Mouse (Mus musculus) fat pad, adult 2 months (tissue): Measurements from ENCODE around the gene H2-Ke6.
"Not testable (repeated sequence)": the region's sequence is repeated elsewhere in the genome, so short reads cannot be mapped to it uniquely, and the experiment has no call there.

ENCODE experiments used
- DNase-seq: peaks from one replicate; pipeline ENCODE4 v3.0.0-alpha.2; 2011; ENCODE audit warnings: low read depth, low spot score; ENCODE audit errors: extremely low read depth

Gene H2-Ke6

DNA sequence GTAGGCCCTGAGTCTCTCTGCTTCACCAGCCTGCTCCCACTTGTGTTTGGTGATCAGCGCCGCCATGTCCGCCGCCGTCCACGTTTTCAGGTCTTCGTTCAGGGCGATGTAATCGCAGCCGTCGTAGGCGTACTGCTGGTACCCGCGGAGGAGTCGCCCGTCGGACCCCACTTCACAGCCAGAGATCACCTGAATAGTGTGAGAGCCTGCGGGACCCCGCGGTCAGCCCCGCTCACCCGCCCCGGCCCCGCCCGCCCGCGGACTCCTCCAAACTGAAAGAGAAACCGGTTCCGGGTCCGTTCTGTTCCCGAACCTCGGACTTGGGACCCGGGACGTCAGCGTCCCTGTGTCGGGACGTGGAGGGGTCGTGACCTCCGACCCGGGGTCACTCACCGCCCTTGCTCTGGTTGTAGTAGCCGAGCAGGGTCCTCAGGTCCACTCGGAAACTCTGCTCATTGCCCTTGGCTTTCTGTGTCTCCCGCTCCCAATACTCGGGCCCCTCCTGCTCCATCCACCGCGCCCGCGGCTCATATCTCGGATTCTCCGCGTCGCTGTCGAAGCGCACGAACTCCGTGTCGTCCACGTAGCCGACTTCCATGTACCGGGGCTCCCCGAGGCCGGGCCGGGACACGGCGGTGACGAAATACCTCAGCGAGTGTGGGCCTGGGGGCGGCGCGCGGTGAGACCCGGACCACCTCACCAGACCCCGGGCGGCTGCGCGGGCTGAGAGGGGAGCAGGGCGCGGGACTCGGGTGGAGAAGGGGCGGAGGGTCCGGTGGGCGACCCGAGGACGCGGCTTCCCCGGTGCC, 28.3 kb downstream of the H2-Ke6 start:
- no peak for DNase-seq

DNA sequence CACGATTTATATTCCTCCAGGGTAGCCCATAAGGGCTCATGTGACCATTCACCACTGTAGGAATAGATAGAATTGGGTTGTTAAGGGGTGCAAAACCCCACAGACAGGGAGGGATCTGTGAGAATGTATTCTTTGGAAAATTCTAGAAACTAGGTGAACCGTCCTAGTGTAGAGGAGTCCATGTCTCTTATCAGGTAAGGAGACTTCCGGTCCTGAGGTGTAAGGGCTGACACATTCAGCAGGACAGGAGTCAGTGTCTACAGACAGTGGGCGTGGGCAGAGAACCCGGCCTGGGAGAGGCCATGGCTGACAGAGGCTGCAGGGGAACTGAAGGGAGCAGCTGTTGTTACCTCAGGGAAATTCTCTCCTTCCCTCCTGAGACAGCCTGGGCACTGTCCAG, 29.2 kb downstream of the H2-Ke6 start:
- not testable (repeated sequence) for DNase-seq

DNA sequence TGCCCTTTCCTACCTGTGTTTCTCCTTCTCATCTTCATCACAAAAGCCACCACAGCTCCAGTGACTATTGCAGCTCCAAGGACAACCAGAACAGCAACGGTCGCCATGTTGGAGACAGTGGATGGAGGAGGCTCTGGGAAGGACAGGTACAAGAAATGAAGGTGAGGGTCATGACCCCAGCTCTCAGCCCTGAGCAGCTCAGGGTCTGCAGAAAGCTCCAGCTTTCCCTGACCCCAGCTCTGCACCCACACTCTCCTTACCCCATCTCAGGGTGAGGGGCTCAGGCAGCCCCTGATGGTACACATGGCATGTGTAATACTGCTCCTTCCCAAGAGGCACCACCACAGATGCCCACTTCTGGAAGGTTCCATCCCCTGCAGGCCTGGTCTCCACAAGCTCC, 30.8 kb downstream of the H2-Ke6 start:
- not testable (repeated sequence) for DNase-seq

DNA sequence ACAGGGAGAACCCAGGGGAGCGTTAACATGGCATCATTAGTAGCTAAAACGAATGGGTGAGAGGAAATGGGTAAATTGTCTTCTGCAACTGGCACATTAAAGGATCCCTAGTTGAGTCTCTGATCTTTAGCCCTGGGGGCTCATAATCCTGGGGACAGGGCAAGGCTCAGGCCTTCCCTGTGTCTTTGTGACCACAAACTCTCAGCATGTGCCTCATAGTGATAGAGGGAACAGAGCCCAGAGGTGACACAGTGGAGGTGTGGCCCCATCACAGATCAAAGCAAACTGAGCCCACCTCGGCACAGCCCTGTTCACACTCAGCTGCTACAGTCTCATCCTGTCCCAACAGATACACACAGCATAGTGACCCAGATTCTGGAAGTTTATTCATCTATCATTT, 32.2 kb downstream of the H2-Ke6 start:
- no peak for DNase-seq

DNA sequence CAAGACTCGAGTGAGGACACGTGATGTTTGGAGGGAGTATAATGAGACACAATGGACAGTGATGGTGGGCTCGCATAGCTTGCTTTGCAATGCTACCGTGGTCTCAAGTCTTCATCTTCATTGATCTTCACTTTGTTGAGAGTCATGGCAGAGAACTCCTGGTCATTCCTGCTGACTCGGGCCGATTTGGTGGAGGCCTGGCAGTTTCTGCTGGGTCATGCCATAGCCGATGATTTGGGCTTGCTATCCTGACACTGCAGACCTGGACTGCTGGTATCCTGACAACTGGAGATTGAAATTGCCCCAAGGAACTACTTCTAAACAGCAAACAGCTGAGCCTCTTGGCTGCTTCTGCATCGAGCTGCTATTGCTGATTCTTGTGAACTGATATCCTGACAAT, 32.9 kb downstream of the H2-Ke6 start:
- no peak for DNase-seq

DNA sequence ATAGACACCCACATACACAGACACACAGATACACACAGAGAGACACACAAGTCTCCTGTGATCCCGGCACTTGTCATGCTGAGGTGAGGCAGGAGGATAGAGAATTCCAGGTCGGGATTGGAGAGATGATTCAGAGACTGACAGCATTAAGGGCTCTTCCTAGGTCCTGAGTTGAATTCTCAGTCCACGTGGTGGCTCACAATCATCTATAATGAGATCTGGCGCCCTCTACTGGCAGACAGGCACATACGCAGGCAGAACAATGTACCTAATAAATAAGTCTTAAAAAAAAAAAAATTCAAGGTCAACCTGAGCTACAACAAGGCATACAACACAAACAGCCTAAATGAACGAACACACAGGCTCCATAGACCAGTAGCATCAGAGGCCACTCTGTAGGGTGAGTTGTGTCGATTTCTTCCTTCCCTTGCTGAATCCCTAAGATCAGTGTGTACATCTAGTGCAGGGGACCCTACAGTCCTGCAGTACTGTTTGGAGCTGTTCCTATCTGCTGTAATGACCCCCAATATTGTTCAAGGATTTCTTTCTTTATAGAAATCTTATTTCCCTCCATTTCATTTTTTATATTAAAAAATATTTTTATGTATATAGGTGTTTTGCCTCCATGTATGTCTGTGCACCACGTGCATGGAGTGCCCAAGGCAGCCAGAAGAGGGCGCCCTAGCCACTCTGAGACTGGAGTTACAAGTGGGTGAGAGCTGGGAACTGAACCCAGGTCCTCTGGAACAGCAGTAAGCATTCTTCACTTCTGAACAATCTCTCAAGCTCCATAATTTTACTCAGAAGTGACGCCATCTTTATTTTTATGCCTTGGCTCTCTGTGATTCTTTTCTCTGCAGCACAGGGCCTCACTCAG, 35.8 kb downstream of the H2-Ke6 start:
- DNase-seq, result no peak

DNA sequence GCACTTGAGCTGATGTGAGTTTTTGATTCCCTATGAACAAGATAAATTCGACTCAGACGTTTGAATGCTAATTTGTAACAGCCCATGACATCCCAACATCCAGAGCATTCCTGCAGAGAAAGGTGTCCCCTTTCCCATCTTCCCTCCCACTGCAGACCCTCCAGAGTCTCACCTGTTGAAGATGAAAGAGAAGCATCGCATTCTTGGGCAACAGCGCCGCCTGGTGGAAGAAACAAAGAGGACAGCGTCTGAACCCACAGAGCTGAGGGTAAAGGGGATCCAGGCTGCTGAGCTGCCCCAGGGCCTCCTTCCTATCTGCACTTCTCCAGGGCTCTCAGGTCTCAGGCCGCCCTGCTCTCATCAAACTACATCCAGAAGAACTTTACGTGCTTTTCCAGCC, 45.7 kb downstream of the H2-Ke6 start:
- not testable (repeated sequence) for DNase-seq

DNA sequence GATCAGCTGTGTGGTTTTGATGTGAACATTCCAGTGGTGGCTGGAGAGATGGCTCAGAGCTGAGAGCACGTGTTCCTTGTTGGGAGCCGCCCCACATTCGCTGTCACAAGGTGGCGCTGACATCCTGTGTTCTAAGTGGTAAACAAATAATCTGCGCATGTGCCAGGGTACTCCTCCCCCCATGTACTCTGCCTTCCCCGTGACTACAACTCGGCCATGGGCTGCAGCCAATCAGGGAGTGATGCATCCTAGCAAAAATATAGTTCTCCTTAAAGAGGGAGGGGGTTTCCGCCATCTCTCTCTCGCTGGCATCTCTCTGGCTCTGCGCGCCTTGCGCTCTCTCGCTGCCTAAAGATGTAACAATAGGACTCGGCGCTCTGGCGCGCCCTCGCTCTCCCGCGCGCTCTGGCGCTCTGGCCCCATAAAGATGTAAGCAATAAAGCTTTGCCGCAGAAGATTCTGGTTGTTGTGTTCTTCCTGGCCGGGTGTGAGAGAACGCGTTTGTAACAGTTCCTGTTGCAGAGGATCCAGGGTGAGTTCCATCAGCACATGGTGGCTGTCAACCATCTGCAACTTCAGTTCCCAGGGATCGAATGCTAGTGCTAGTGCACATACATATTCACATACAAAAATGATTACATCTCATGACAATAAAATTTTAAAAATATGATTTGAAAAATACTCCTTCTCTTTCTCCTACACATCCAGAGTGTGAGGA, 46.5 kb downstream of the H2-Ke6 start:
- DNase-seq, result peak; percentile 36

DNA sequence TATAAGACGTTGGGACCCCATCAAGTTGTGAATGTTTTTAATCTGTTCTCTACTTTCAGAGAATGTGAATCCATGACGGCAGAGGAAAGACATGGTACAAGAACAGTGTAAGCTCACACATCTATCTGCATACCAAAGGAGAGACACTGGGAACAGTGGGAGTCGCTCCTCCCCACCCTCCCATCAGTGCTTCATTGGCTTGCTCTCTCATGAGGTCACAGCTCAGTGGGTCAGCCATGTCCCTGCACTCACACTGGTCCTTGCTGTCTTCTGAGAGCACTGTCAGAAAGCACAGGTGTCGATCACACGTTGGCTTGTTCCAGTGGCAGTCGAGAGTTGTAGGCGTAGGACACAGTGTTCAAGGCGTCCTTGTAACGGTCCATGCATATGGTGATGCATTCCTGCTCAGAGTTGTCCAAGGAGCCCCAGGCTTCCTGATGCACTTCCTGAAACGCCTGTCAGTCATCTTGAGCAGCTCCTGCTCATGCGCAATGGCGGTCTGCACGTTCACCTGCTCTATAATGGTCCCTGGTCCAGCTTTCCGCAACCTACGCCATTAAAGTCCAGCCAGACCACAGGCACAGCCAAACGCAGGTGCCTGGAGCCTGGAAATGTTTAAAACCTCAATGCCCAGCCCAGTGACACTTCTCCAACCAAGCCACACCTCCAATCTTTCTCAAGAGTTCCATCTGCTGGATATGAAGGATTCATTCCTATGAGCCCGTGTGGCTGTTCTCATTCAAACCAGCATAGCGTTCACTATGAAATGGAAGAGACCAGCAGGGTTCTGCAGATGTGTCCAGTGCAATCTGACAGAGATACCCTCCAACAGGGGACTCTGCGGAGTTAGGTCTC, 47.5 kb downstream of the H2-Ke6 start:
- DNase-seq, result no peak

DNA sequence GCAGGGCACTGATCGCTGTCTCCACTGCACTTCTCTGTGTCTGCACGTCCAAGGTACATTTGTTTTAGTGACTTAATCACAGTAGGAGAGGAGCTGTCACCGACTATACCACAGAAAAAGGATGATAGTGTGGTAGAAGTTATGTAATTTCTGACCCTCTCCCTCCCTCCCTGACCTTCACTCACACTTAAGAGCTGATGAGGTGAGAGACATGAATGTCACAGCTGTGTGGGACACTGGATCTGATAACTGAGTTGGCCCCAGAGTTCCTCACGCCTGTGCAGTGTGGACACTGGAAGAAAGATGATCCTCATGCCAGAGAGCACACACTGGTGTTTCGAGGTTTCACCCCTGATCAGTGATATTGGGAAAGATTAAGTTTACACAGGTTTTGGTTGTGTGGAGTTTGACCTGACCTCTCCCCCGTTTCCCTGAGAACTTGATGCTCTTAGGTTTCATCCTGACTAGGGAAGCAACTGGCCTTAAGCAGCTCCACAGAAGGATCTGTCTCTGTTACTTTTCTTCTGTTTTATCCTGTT, 48.3 kb downstream of the H2-Ke6 start:
- no peak for DNase-seq

DNA sequence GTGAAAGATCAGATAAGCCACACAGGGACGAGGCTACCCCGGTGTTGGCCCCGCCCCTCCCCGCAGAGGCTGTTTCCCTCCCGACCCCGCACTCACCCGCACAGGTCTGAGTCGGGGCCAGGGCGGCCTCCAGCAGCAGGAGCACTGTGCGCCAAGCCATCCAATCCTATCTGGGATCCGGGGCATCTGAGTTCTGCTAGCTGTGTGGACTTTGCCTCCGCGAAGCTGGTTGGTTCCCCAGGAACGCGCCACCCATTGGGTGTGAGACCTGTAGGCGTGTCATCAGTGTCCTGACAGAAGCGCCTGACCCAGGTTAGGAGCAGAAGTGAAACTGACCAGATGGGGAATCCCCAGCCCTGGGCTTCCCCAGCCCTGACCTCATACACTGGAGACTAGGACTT, 49.2 kb downstream of the H2-Ke6 start:
- no peak for DNase-seq

DNA sequence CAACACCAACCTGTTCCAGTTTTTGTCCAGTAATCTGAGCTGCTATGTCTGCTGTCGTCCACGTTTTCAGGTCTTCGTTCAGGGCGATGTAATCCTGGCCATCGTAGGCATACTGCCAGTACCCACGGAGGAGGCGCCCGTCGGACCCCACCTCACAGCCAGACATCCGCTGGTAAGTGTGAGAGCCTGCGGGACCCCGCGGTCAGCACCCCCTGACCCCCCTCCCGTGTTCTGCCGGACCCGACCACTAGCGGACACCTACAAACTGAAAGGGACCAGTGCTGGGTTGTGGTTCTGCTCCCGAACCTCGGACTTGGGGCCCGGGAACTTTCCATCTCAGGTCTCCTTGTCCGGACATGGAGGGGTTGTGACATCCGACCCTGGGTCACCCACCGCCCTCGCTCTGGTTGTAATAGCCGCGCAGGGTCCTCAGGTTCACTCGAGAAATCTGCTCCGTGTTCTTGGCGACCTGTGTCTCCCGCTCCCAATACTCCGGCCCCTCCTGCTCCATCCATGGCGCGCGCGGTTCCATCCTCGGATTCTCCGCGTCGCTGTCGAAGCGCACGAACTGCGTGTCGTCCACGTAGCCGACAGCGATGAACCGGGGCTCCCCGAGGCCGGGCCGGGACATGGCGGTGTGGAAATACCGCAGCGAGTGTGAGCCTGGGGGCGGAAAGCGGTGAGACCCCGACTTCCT, 49.9 kb downstream of the H2-Ke6 start:
- no peak for DNase-seq
